Mouse (Mus musculus) ovary, postnatal 10 days (tissue): Measurements from ENCODE around the gene Ankrd49.

Experiments
- DNase-seq: peaks from one replicate; pipeline ENCODE4 v3.0.0; 2022; ENCODE audit warnings: low spot score

Ankrd49 gene

GRCm38 (mm10) chr9:14784039-14785002 is at the start of gene Ankrd49, which contains the start of gene Mre11a:
TSS of gene Ankrd49 (minus strand) at chr9:14784856.
TSS of gene Mre11a (plus strand) at chr9:14784654.
- peak; percentile 82 for DNase-seq

GRCm38 (mm10) chr9:14832046-14832445 is 47.4 kb upstream of the Ankrd49 start:
- DNase-seq = no peak

GRCm38 (mm10) chr9:14827875-14828274 is 43.2 kb upstream of the Ankrd49 start:
- no peak for DNase-seq

- DNase-seq = no peak
Measured at GRCm38 (mm10) chr9:14824840-14825239, 40.2 kb upstream of the Ankrd49 start.

- DNase-seq = no peak
Measured at GRCm38 (mm10) chr9:14821396-14821795, 36.7 kb upstream of the Ankrd49 start.

- DNase-seq = no peak
Measured at GRCm38 (mm10) chr9:14810111-14810510, 25.5 kb upstream of the Ankrd49 start.

GRCm38 (mm10) chr9:14806786-14807185 is 22.1 kb upstream of the Ankrd49 start:
- no peak for DNase-seq

GRCm38 (mm10) chr9:14805714-14806113 is 21.1 kb upstream of the Ankrd49 start:
- DNase-seq = no peak

- no peak for DNase-seq
Measured at GRCm38 (mm10) chr9:14787356-14787755, 2.7 kb upstream of the Ankrd49 start.

GRCm38 (mm10) chr9:14778341-14778740 is 6.3 kb downstream of the Ankrd49 start:
- DNase-seq = no peak

- no peak for DNase-seq
Measured at GRCm38 (mm10) chr9:14773813-14774212, 10.8 kb downstream of the Ankrd49 start.

- DNase-seq = no peak
Measured at GRCm38 (mm10) chr9:14772074-14772473, 12.6 kb downstream of the Ankrd49 start.

GRCm38 (mm10) chr9:14770803-14771471 is 13.7 kb downstream of the Ankrd49 start, which contains the start of gene 1700012B09Rik:
TSS of gene 1700012B09Rik (minus strand) at chr9:14771030.
- DNase-seq = no peak

GRCm38 (mm10) chr9:14769811-14770210 is 14.8 kb downstream of the Ankrd49 start:
- DNase-seq = no peak

- DNase-seq = no peak
Measured at GRCm38 (mm10) chr9:14764765-14765164, 19.9 kb downstream of the Ankrd49 start.

- DNase-seq = no peak
Measured at GRCm38 (mm10) chr9:14759261-14759660, 25.4 kb downstream of the Ankrd49 start.

GRCm38 (mm10) chr9:14758590-14758989 is 26.1 kb downstream of the Ankrd49 start:
- DNase-seq = no peak

GRCm38 (mm10) chr9:14754469-14754868 is 30.2 kb downstream of the Ankrd49 start:
- DNase-seq = no peak

- DNase-seq = no peak
Measured at GRCm38 (mm10) chr9:14753947-14754346, 30.7 kb downstream of the Ankrd49 start.

GRCm38 (mm10) chr9:14752001-14752522 is 32.6 kb downstream of the Ankrd49 start, which contains the start of gene Fut4:
TSS of gene Fut4 (minus strand) at chr9:14752393.
- peak; percentile 33 for DNase-seq

- DNase-seq = peak; percentile 15
Measured at GRCm38 (mm10) chr9:14751503-14752000, 33.1 kb downstream of the Ankrd49 start.

- DNase-seq = no peak
Measured at GRCm38 (mm10) chr9:14750901-14751502, 33.7 kb downstream of the Ankrd49 start.
